Mouse (Mus musculus): ENCODE data around the gene Nlrc5.

DNA sequence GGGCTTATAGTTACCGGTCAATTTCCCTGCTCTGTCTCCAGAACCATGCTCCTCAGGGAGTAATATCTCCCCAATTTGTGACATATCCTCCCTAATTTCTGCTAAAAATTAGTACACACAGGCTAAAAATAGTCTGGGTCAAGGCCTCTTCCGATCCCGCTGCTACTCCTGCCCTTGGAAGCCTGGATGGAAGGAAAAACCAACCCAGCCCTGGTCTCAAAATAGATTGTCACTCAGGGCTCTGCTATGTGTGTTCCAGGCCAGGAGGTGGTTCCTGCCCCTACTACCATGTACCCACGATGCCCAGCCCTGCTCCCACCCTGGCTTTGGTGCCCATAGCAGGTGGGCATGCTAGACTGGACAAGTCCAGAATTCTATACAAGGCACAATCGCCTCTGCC is 115.8 kb downstream of the Nlrc5 start:
- no peak for TF ChIP-seq CTCF (IDR thresholded peaks at IDR 0.05; ENCODE audit: insufficient read depth, low read length)
- no peak for TF ChIP-seq POLR2A (IDR thresholded peaks at IDR 0.05; ENCODE audit: borderline replicate concordance, extremely low read depth, low read depth, low read length)
